Mouse (Mus musculus) forebrain, embryonic 15.5 days (tissue): ENCODE data around the gene Lyst. TPM values are rescaled to one million over a fixed set of nuclear protein-coding genes. Genes with fewer than 3 reads are reported as not detected.

Source experiments
- ATAC-seq: fragments of 200-750 bp; cut with Nextera tagmentation; replicated peaks from 2 replicates; pipeline ENCODE4 v1.8.0; 2017; ENCODE audit warnings: mild to moderate bottlenecking, moderate TSS enrichment, moderate library complexity
- H3K27ac ChIP-seq: fragments of 300-500 bp; sonication (generic); replicated peaks from 2 replicates; pipeline ENCODE4 v1.5.1; 2015; ENCODE audit warnings: mild to moderate bottlenecking, inconsistent platforms
- H3K27me3 ChIP-seq: fragments of 300-500 bp; sonication (generic); 2 replicates; pipeline ENCODE4 v1.6.1; 2015; ENCODE audit warnings: inconsistent platforms
- H3K36me3 ChIP-seq: fragments of 300-500 bp; sonication (generic); 2 replicates; pipeline ENCODE4 v1.6.1; 2015; ENCODE audit warnings: mild to moderate bottlenecking, inconsistent platforms
- H3K4me1 ChIP-seq: fragments of 300-500 bp; sonication (generic); 2 replicates; pipeline ENCODE4 v1.6.1; 2015; ENCODE audit warnings: inconsistent platforms
- H3K4me2 ChIP-seq: fragments of 300-500 bp; sonication (generic); replicated peaks from 2 replicates; pipeline ENCODE4 v1.6.1; 2015; ENCODE audit warnings: mild to moderate bottlenecking, inconsistent platforms
- H3K4me3 ChIP-seq: fragments of 300-500 bp; sonication (generic); 2 replicates; pipeline ENCODE4 v1.5.1; 2015; ENCODE audit warnings: mild to moderate bottlenecking, inconsistent platforms
- H3K9ac ChIP-seq: fragments of 300-500 bp; sonication (generic); replicated peaks from 2 replicates; pipeline ENCODE4 v1.6.1; 2015; ENCODE audit warnings: mild to moderate bottlenecking, inconsistent platforms
- H3K9me3 ChIP-seq: fragments of 300-500 bp; sonication (generic); 2 replicates; pipeline ENCODE4 v1.6.1; 2016; ENCODE audit warnings: inconsistent platforms
- WGBS: fragments of 180-500 bp; shearing (Covaris S2); methylation state at CpG from one replicate; pipeline ENCODE4 v1.1.7; 2015; ENCODE audit warnings: mixed read lengths; 5-methylcytosine and 5-hydroxymethylcytosine counted together
- polyA plus RNA-seq: library from polyadenylated mRNA; unstranded; fragments of >200 nt; fragmentation: Nextera tagmentation; extraction: Ambion mirVana; gene quantifications from 2 replicates; pipeline ENCODE4 v1.2.1, GENCODE M21; 2015

The Lyst gene
- polyA plus RNA-seq, 1 experiment from 2014 or later = 4.1 TPM

DNA sequence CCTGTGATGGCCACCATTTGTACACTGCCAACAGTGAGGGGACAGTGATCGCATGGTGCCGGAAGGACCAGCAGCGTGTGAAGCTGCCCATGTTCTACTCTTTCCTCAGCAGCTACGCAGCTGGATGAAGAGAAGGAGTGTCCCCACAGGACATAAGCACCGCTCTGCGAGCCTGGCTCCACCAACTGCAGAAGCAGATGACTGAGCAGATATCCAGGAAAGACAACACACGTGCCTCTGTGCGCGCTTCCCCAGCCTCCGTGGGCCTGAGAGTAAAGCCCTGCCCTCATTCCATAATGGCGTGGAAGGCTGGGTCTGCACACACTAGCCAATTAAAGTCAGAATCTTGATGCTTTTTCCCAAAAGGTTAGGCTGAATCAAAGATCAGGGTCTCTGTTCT, 186.9 kb downstream of the Lyst start:
- 0 out of 2 replicates have a peak, but pooled peaks cover 2% of the 10 kb centered on the region for H3K27me3 ChIP-seq
- H3K9me3 ChIP-seq = no peaks in the 10 kb centered on the region
- peaks cover 3% of the 10 kb centered on the region; the same call in 1 of the 2 replicates for H3K4me1 ChIP-seq
- H3K4me2 ChIP-seq = no peak overlapping the region
- no peak overlapping the region for H3K9ac ChIP-seq
- no peak overlapping the region for H3K4me3 ChIP-seq
- WGBS = 89% methylated on average over 11 of the region's 11 CpGs
- ATAC-seq = no peak
- no peak overlapping the region for H3K27ac ChIP-seq
- peaks cover 11% of the 10 kb centered on the region; the same call in 1 of the 2 replicates for H3K36me3 ChIP-seq

DNA sequence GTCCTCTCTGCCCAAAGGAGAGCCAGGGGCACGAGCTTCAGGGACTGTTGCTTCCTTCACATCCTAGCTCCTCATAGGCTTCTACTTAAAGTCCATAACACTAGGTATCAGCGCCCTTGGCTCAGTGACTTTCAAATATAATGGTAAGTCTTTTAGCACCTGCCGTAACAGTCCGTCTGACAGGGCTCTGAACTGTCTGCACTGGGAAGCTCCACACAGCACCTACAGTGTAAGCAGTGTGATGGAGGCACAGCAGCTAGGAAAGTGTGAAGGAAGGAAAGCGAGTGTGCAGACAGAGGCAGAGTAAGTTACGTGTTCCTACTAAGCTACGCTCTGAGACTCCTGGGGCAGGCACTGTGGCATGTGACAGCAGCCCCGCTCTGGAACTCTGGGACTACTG, 187.5 kb downstream of the Lyst start:
- no peaks in the 10 kb centered on the region for H3K9me3 ChIP-seq
- H3K9ac ChIP-seq = no peak overlapping the region
- H3K27me3 ChIP-seq = peaks cover 4% of the 10 kb centered on the region; the same call in 1 of the 2 replicates
- H3K27ac ChIP-seq = no peak overlapping the region
- no peak overlapping the region for H3K4me3 ChIP-seq
- no peak for ATAC-seq
- no peak overlapping the region for H3K4me2 ChIP-seq
- H3K36me3 ChIP-seq = peaks cover 11% of the 10 kb centered on the region; the same call in 1 of the 2 replicates
- peaks cover 3% of the 10 kb centered on the region; the same call in 1 of the 2 replicates for H3K4me1 ChIP-seq
- 73% methylated on average over 8 of the region's 8 CpGs for WGBS

DNA sequence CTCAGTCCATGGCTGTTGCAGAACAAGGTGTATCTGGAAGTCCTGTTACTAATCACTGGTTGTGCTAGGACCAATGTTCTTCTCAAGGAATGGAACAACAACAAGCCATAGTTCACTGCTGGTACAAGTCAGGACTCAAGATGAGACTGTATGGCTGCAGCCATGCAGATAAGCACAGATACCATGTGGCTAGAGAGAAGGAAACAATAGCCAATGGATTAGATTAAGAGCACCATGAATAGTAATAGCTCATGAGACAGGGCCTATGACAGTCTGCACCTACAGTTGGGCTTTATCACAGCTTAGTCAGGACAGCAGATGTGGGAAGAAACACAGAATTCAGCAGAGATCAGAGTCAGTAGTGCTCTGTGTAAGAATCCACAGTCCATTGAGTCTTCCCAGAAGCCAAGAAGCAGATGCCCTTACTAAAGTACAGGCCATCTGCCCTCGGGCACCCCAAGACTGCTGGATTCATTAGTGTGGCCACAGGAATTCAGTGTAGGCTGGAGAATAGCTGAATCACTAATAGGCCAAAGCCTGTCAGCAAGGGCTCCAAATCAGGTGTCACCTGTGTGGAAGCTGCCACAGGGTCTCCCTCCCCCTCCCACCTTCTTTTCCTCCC, 188.8 kb downstream of the Lyst start:
- H3K9ac ChIP-seq = no peak overlapping the region
- no peak for ATAC-seq
- no peak overlapping the region for H3K4me2 ChIP-seq
- H3K27ac ChIP-seq = no peak overlapping the region
- 94% methylated on average over 1 of the region's 1 CpGs for WGBS
- peaks cover 11% of the 10 kb centered on the region; the same call in 1 of the 2 replicates for H3K36me3 ChIP-seq
- H3K9me3 ChIP-seq = no peaks in the 10 kb centered on the region
- no peak overlapping the region for H3K4me3 ChIP-seq
- H3K27me3 ChIP-seq = peaks cover 4% of the 10 kb centered on the region; the same call in 1 of the 2 replicates
- H3K4me1 ChIP-seq = peaks cover 7% of the 10 kb centered on the region

DNA sequence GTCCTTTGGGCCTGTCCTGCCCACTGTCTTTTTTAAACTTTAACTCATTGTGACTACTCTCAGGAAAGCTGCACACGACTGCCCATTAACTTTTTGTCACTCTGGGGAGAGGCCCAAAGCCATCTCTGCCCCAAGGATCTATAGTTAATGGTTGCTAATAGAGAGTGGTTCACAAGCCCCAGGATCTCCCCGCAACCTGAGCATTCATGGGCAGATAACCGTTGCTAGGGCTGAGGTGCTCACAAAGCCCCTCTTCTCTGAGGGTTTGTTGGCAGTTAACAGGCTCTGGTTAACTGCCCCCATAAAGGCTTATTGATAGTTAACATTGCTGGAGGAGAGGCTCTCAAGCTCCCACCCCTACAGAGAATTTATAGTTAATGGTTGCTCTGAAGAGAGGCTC, 190.1 kb downstream of the Lyst start:
- 76% methylated on average over 3 of the region's 3 CpGs for WGBS
- H3K4me3 ChIP-seq = no peak overlapping the region
- no peak overlapping the region for H3K4me2 ChIP-seq
- H3K9ac ChIP-seq = no peak overlapping the region
- peaks cover 4% of the 10 kb centered on the region; the same call in 1 of the 2 replicates for H3K27me3 ChIP-seq
- no peak overlapping the region for H3K27ac ChIP-seq
- no peak for ATAC-seq
- peaks cover 18% of the 10 kb centered on the region for H3K4me1 ChIP-seq
- H3K36me3 ChIP-seq = peaks cover 11% of the 10 kb centered on the region; the same call in 1 of the 2 replicates
- no peaks in the 10 kb centered on the region for H3K9me3 ChIP-seq

DNA sequence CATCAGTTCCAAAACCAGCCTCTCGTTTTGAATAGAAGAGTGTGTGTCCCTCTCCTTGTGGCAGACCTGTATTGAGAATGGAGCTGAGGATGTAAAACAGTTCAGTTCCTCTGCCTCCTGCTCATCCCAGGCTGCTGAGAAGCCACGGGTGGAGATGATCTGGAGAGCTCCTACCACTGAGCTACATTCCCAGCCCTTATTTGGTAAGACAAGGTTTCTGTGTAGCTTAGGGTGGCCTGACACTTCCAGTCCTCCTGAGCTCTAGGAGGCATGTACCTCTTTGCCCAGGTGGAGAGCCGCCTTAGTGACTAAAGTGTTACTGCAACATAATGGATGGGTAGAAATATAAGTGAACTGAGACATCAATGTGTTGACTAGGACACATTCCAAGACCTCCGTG, 190.8 kb downstream of the Lyst start:
- Histone ChIP-seq H3K27ac (no peak overlapping the region), H3K4me2 (no peak overlapping the region), H3K9ac (no peak overlapping the region), H3K36me3 (peaks cover 11% of the 10 kb centered on the region; the same call in 1 of the 2 replicates), H3K27me3 (peaks cover 4% of the 10 kb centered on the region; the same call in 1 of the 2 replicates), H3K9me3 (no peaks in the 10 kb centered on the region), H3K4me1 (peaks cover 22% of the 10 kb centered on the region), H3K4me3 (no peak overlapping the region)
- ATAC-seq = no peak
- 82% methylated on average over 4 of the region's 4 CpGs for WGBS

DNA sequence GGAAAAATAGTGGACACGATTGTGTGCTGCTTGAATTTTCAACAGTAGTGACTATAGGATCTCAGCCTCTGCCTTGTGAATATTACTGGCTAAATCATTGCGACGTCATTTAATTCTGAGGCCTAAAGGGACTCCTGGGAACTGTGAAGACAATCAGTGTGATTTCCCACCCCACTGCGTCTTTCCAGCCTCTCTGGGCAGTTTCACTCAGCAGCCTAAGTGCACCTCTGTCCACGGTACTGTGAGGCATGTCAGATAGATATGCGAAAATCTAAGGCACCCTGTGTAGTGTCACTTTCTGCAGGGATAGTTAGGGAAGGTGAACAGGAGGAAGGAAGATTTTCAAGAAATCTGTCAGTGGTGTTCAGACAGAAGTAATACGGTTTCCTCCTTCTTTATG, 193.1 kb downstream of the Lyst start:
- H3K9me3 ChIP-seq = no peaks in the 10 kb centered on the region
- H3K4me3 ChIP-seq = peak overlapping the region; percentile 64; the same call in 1 of the 2 replicates
- H3K9ac ChIP-seq = no peak overlapping the region
- H3K4me1 ChIP-seq = peaks cover 20% of the 10 kb centered on the region
- WGBS = 55% methylated on average over 7 of the region's 7 CpGs
- no peak overlapping the region for H3K27ac ChIP-seq
- peak overlapping the region; percentile 89; the same call in 1 of the 2 replicates for H3K4me2 ChIP-seq
- H3K36me3 ChIP-seq = no peaks in the 10 kb centered on the region
- H3K27me3 ChIP-seq = peaks cover 4% of the 10 kb centered on the region; the same call in 1 of the 2 replicates
- no peak for ATAC-seq

DNA sequence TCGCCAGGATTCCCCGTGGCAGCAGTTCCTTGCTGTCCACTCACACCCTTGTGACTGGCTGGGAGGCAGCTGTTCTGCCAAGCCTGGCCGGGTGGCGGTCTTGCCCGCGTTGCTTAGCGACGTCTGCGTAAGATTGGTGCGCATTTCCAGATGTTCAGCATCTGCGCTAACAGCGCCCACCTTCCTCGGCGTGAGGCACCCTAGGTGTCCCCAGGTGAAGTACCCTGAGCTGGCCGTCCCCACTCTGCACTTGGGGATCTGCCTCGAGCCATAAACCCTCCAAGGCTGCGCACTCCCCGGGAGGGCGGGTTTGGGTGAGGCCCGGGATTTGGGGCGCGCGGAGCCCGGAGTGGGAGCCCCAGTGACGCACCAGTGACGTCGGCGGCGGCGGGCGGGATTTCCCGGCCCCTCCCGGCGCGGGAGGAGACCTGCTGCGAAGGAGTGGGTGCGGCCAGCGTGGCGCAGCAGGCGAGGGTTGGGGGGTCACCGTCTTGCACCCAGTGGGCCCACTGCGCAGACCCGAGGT, 193.8 kb downstream of the Lyst start, which contains the start of gene Gng4:
Gng4 (plus strand) TSS at position 166 of the 526 bp plus-strand sequence.
- peaks cover 20% of the 10 kb centered on the region for H3K4me1 ChIP-seq
- H3K27ac ChIP-seq = 0 out of 2 replicates have a peak within 1 kb of the TSS, but pooled peaks have one; percentile 11
- peak; percentile 88 for ATAC-seq
- peaks cover 4% of the 10 kb centered on the region; the same call in 1 of the 2 replicates for H3K27me3 ChIP-seq
- peak within 1 kb of the TSS; percentile 89 for H3K4me2 ChIP-seq
- H3K9me3 ChIP-seq = no peaks in the 10 kb centered on the region
- H3K36me3 ChIP-seq = no peaks in the 10 kb centered on the region
- peak within 1 kb of the TSS; percentile 59 for H3K9ac ChIP-seq
- under 1% methylated on average over 43 of the region's 43 CpGs for WGBS
- peak within 1 kb of the TSS; percentile 64 for H3K4me3 ChIP-seq

DNA sequence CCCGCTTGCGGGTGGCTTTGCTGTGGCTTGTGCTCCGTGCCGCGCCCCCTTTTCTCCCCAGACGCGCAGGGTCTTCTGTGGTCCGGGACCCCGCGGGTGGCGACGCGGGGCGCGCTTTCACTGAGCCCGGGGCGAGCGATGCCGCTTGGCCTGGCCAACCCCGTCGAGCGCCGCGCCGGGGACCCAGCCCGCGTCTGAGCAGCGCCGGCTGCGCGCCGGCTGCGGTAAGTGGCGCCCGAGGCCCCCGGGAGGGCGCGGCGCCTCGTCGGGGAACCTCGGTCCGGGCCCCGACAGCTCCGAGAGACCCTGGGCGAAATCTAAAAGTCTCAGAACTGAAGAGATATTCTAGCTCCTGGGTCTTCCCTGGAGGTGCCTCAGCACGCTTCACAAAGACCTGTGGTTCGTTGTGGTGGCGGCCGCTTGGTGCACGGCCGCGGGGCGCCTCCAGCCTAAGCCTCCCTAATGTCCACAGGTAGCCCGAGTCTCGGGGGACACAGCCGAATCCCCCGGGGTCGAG, 194.3 kb downstream of the Lyst start:
- 1% methylated on average over 57 of the region's 59 CpGs for WGBS
- Histone ChIP-seq H3K9me3 (no peaks in the 10 kb centered on the region), H3K27ac (no peak overlapping the region), H3K4me1 (peaks cover 20% of the 10 kb centered on the region), H3K4me3 (peak overlapping the region; percentile 64), H3K9ac (peak overlapping the region; percentile 59), H3K27me3 (peaks cover 4% of the 10 kb centered on the region; the same call in 1 of the 2 replicates), H3K36me3 (no peaks in the 10 kb centered on the region), H3K4me2 (peak overlapping the region; percentile 89)
- ATAC-seq = peak; percentile 75

DNA sequence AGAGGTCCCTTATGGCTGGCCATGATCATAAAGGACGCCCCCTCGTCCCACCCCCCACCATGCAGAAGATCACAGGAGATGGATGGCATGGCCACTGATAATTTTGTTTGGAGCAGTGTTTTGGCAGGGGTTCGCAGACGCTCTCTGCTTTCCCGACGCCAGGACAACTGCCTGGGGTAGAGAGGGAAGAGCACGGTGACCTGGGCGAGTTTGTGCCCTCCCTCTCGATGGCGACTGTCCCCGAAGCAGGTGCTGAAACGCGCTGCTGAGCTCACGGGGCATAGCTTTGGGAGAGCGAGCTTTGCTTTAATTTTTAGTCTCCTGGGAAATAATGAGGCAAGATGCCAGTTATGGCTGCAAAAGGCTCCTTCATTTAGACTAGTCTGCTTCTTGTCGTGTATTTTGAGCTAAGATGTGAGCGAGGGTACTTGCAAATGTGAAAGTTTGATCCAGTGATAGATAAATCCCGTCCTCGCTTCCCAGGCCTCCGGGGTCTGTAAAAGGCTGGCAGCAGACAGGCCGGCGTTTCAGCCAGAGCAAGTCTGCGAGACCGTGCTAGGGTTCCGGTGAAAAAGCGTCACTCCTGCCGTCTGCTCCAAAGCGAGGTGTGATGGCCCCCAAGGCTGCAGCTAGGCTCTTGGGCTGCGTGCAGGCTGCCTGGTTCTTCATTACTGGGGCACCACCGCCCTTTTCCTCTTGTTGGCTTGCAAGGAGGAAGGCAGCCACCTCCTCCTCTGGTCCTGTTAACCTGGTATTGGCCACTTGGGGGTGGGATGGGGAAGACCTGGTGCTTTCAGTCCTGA, 195.0 kb downstream of the Lyst start:
- H3K27me3 ChIP-seq = peaks cover 4% of the 10 kb centered on the region; the same call in 1 of the 2 replicates
- WGBS = 1% methylated on average over 30 of the region's 30 CpGs

DNA sequence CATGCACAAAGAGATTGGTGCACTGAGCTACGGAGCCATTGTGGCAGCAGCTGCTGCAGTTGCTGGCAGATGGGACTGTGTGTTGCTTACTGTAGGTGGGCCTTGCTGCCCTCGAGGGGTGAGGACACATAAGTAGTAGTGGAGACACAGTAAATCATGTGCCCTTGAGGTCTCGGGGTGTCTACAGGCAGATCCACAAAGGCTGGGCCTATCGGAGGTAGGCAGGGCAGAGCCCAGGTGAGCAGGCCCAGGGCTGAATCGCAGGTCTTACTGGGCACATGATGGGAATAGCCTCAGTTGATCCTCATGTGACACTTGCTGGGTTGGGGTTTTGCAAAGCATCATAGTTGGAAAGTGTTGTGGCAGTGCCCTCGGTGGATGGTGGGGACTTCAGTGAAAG, 196.8 kb downstream of the Lyst start:
- no peak for ATAC-seq
- H3K27me3 ChIP-seq = peaks cover 3% of the 10 kb centered on the region; the same call in 1 of the 2 replicates
- peaks cover 20% of the 10 kb centered on the region for H3K4me1 ChIP-seq
- H3K36me3 ChIP-seq = no peaks in the 10 kb centered on the region
- H3K4me3 ChIP-seq = no peak overlapping the region
- no peak overlapping the region for H3K9ac ChIP-seq
- no peak overlapping the region for H3K4me2 ChIP-seq
- no peaks in the 10 kb centered on the region for H3K9me3 ChIP-seq
- H3K27ac ChIP-seq = no peak overlapping the region
- 85% methylated on average over 6 of the region's 6 CpGs for WGBS

More for the DNA sequence above, 195.0 kb downstream of the Lyst start:
- H3K9ac ChIP-seq = peak overlapping the region; percentile 59
- H3K4me1 ChIP-seq = peaks cover 20% of the 10 kb centered on the region
- H3K27ac ChIP-seq = 0 out of 2 replicates have a peak overlapping the region, but pooled peaks have one; percentile 3
- no peaks in the 10 kb centered on the region for H3K9me3 ChIP-seq
- H3K36me3 ChIP-seq = no peaks in the 10 kb centered on the region
- ATAC-seq = peak; percentile 10
- peak overlapping the region; percentile 89 for H3K4me2 ChIP-seq
- peak overlapping the region; percentile 64 for H3K4me3 ChIP-seq

DNA sequence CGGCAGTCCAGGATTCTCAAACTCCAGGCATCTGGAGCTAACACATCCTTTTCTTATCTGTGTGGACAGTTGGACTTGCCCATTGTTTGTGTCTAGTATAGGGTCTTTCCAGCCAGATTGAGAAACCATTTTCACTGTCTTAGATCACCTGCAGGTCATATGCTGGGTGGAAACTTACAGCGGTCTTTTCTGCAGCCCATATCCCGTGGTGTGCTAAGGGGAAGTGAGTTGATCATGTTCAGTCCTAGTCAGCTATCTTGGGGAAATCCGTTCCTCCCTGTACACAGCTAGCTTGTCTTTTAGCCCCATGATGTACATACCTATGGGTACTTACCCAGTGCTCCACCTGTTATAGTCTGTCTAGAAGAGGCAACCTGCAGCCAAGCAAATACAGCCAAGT, 197.9 kb downstream of the Lyst start:
- peaks cover 20% of the 10 kb centered on the region for H3K4me1 ChIP-seq
- 97% methylated on average over 4 of the region's 4 CpGs for WGBS
- no peaks in the 10 kb centered on the region for H3K36me3 ChIP-seq
- no peak for ATAC-seq
- no peak overlapping the region for H3K4me2 ChIP-seq
- no peaks in the 10 kb centered on the region for H3K27me3 ChIP-seq
- no peak overlapping the region for H3K9ac ChIP-seq
- no peak overlapping the region for H3K27ac ChIP-seq
- H3K9me3 ChIP-seq = no peaks in the 10 kb centered on the region
- no peak overlapping the region for H3K4me3 ChIP-seq
